Comparison of ENCODE assay signal across 22 mouse cellular contexts in genomic region chr2:113115248-113115896, GRCm38 (mm10).
DNase-seq lines count a peak whose midpoint lies in the region; ATAC-seq and TF ChIP-seq lines count a peak whose summit lies in the region.
"Had no signal": no experiment of that assay in that cellular context is flagged by ENCODE, and none has a peak within 500 bp of the region (broad histone marks: within the 10 kb centered on the region; RNA-seq: fewer than 3 reads in every experiment).

No protein-coding gene starts in this region.

- DNase-seq in embryonic facial prominence, embryonic 14.5 days (ENCODE audit: low spot score), result peak; percentile 35
- no peak for DNase-seq in embryonic facial prominence, embryonic 10.5 days (ENCODE audit: low spot score)
- DNase-seq in left cerebral cortex, adult 18-20 months (ENCODE audit: low spot score in 2 of 2), result peak; percentile 19 to 51
- no peak for DNase-seq in left cerebral cortex, adult 11 months (ENCODE audit: low spot score)
- DNase-seq in frontal cortex, postnatal 36 days (ENCODE audit: low spot score in 2 of 2), result peak; percentile 17 to 49
- DNase-seq in embryo, embryonic 10 days (ENCODE audit: low spot score), result no peak
- DNase-seq in spleen, adult 18-20 months, result no peak
- DNase-seq: adrenal gland, postnatal 25 days; heart, adult 11 months; heart, postnatal 4 days; lung, adult 18-20 months; lung, postnatal 36 days; thymus, postnatal 14 days had no signal

- no peaks in the 10 kb centered on the region for H3K27me3 ChIP-seq in embryonic facial prominence, embryonic 14.5 days (replicated peaks; ENCODE audit: control insufficient read depth, insufficient read depth, low read length)
- no peaks in the 10 kb centered on the region for H3K27me3 ChIP-seq in embryonic facial prominence, embryonic 10.5 days (replicated peaks; ENCODE audit: low read depth, poor library complexity, severe bottlenecking)
- no peaks in the 10 kb centered on the region for H3K27me3 ChIP-seq in myocyte (ENCODE audit: control insufficient read depth, insufficient read depth, insufficient read length)
- H3K27me3 ChIP-seq: embryonic facial prominence, embryonic 15.5 days; limb, embryonic 12.5 days; neural tube, embryonic 15.5 days had no signal

- H3K79me2 ChIP-seq in myocyte (ENCODE audit: control insufficient read depth, insufficient read depth), result no peaks in the 10 kb centered on the region

- H3K4me2 ChIP-seq in embryonic facial prominence, embryonic 14.5 days (ENCODE audit: low read depth, low read length), result no peak overlapping the region
- H3K4me2 ChIP-seq in myocyte (ENCODE audit: low read depth), result peak overlapping the region; percentile 61
- H3K4me2 ChIP-seq: embryonic facial prominence, embryonic 15.5 days; limb, embryonic 12.5 days; midbrain, embryonic 11.5 days; neural tube, embryonic 15.5 days had no signal

- no peak overlapping the region for H3K4me3 ChIP-seq in embryonic facial prominence, embryonic 14.5 days (ENCODE audit: low read depth, low read length)
- no peak overlapping the region for H3K4me3 ChIP-seq in embryonic facial prominence, embryonic 10.5 days
- H3K4me3 ChIP-seq in myocyte, result no peak overlapping the region
- H3K4me3 ChIP-seq: embryonic facial prominence, embryonic 15.5 days; forebrain, embryonic 10.5 days; limb, embryonic 12.5 days; neural tube, embryonic 15.5 days had no signal

- WGBS in embryonic facial prominence, embryonic 14.5 days, result 76% methylated on average over 4 of the region's 4 CpGs
- 85% methylated on average over 4 of the region's 4 CpGs for WGBS in embryonic facial prominence, embryonic 10.5 days

- no peak overlapping the region for H3K9ac ChIP-seq in embryonic facial prominence, embryonic 14.5 days (ENCODE audit: low read depth, low read length)
- H3K9ac ChIP-seq: embryonic facial prominence, embryonic 15.5 days; limb, embryonic 12.5 days; neural tube, embryonic 15.5 days had no signal

- H3K4me1 ChIP-seq in embryonic facial prominence, embryonic 14.5 days (ENCODE audit: control insufficient read depth, insufficient read depth, low read length), result no peaks in the 10 kb centered on the region
- no peaks in the 10 kb centered on the region for H3K4me1 ChIP-seq in embryonic facial prominence, embryonic 10.5 days
- H3K4me1 ChIP-seq: embryonic facial prominence, embryonic 15.5 days; forebrain, embryonic 10.5 days; limb, embryonic 12.5 days; neural tube, embryonic 15.5 days had no signal

- no peak for TF ChIP-seq POLR2A in myocyte (IDR thresholded peaks at IDR 0.05; ENCODE audit: insufficient read length, low read depth)

- H3K36me3 ChIP-seq in embryonic facial prominence, embryonic 14.5 days (ENCODE audit: control insufficient read depth, insufficient read depth, low read length), result no peaks in the 10 kb centered on the region
- no peaks in the 10 kb centered on the region for H3K36me3 ChIP-seq in embryonic facial prominence, embryonic 10.5 days (replicated peaks)
- H3K36me3 ChIP-seq in myocyte (ENCODE audit: control insufficient read depth, insufficient read depth), result no peaks in the 10 kb centered on the region
- H3K36me3 ChIP-seq: embryonic facial prominence, embryonic 15.5 days; forebrain, embryonic 10.5 days; limb, embryonic 12.5 days; neural tube, embryonic 15.5 days had no signal

- no peaks in the 10 kb centered on the region for H3K9me3 ChIP-seq in embryonic facial prominence, embryonic 14.5 days (ENCODE audit: control insufficient read depth, low read length)
- no peaks in the 10 kb centered on the region for H3K9me3 ChIP-seq in embryonic facial prominence, embryonic 10.5 days
- H3K9me3 ChIP-seq: embryonic facial prominence, embryonic 15.5 days; forebrain, embryonic 10.5 days; limb, embryonic 12.5 days; neural tube, embryonic 15.5 days had no signal

- no peak overlapping the region for H3ac ChIP-seq in myocyte (ENCODE audit: control insufficient read depth, insufficient read length)

- H3K27ac ChIP-seq in embryonic facial prominence, embryonic 14.5 days (replicated peaks; ENCODE audit: low read depth, low read length), result no peak overlapping the region
- H3K27ac ChIP-seq in embryonic facial prominence, embryonic 10.5 days (replicated peaks), result no peak overlapping the region
- H3K27ac ChIP-seq: embryonic facial prominence, embryonic 15.5 days; forebrain, embryonic 10.5 days; kidney, postnatal 0 days; limb, embryonic 12.5 days; neural tube, embryonic 15.5 days had no signal

- ATAC-seq in embryonic facial prominence, embryonic 14.5 days (ENCODE audit: low read depth), result 0 out of 2 replicates have a peak, but pooled peaks have one; percentile 15
- ATAC-seq: hindbrain, embryonic 16.5 days; intestine, postnatal 0 days had no signal

TF ChIP-seq in myocyte, 11 proteins besides CTCF, POLR2A, EP300 and RAD21:
- TF ChIP-seq TCF3 (IDR thresholded peaks at IDR 0.05; ENCODE audit: insufficient read length, low read depth) (no peak), REST (IDR thresholded peaks at IDR 0.05; ENCODE audit: insufficient read depth, insufficient read length) (no peak), SRF (IDR thresholded peaks at IDR 0.05; ENCODE audit: control insufficient read depth, insufficient read length, low read depth) (peak; percentile 50), POLR2AphosphoS2 (IDR thresholded peaks at IDR 0.05; ENCODE audit: insufficient read length, low read depth) (no peak), MYOD1 (IDR thresholded peaks at IDR 0.05; ENCODE audit: control insufficient read depth in 1 of 3, insufficient read length in 2 of 3, low read depth in 2 of 3) (peak; percentile 87 to 93 (median 90)), MYOG (IDR thresholded peaks at IDR 0.05; ENCODE audit: control insufficient read depth in 1 of 3, insufficient read depth in 1 of 3, insufficient read length in 2 of 3, low read depth in 2 of 3) (peak; percentile 69 to 94 (median 87)), USF1 (IDR thresholded peaks at IDR 0.05; ENCODE audit: low read depth) (no peak), E2F4 (IDR thresholded peaks at IDR 0.05; ENCODE audit: insufficient read depth) (no peak), MAX (IDR thresholded peaks at IDR 0.05; ENCODE audit: low read depth) (peak; percentile 14), TCF12 (IDR thresholded peaks at IDR 0.05; ENCODE audit: insufficient read depth, poor library complexity, severe bottlenecking) (peak; percentile 75), CEBPB (IDR thresholded peaks at IDR 0.05; ENCODE audit: insufficient read depth, poor library complexity, severe bottlenecking) (no peak)
TF ChIP-seq in myocyte: peak in this region for 5.

Comparison
In these comparisons a context has a peak if more than half of its experiments do, and no peak if none do; other contexts are left out.
1. DNase-seq: peak in embryonic facial prominence, embryonic 14.5 days (single experiment), left cerebral cortex, adult 18-20 months (2 of 2) and frontal cortex, postnatal 36 days (2 of 2); none in embryonic facial prominence, embryonic 10.5 days (single experiment), left cerebral cortex, adult 11 months (single experiment), embryo, embryonic 10 days (single experiment) and spleen, adult 18-20 months (0 of 2).